Mouse (Mus musculus) hindbrain, embryonic 11.5 days (tissue): Measurements from ENCODE around the gene 4930579F01Rik. TPM values are rescaled to one million over a fixed set of nuclear protein-coding genes. Genes with fewer than 3 reads are reported as not detected.

Experiments used
- ATAC-seq: fragments of 200-750 bp; cut with Nextera tagmentation; 2 replicates; pipeline ENCODE4 v1.8.0; 2017; ENCODE audit warnings: mild to moderate bottlenecking, moderate TSS enrichment, moderate library complexity; ENCODE audit not compliant: low FRiP score
- DNase-seq: peaks from one replicate; pipeline ENCODE4 v3.0.0-alpha.2; 2015; ENCODE audit warnings: low spot score
- H3K27ac ChIP-seq: fragments of 300-500 bp; sonication (generic); 2 replicates; pipeline ENCODE4 v1.5.1; 2014; ENCODE audit warnings: mild to moderate bottlenecking, low read depth, low read length
- H3K27me3 ChIP-seq: fragments of 300-500 bp; sonication (generic); 2 replicates; pipeline ENCODE4 v1.6.1; 2014; ENCODE audit warnings: mild to moderate bottlenecking, low read length, moderate library complexity, mixed read lengths; ENCODE audit not compliant: control insufficient read depth, insufficient read depth
- H3K36me3 ChIP-seq: fragments of 300-500 bp; sonication (generic); 2 replicates; pipeline ENCODE4 v1.6.1; 2014; ENCODE audit warnings: mild to moderate bottlenecking, low read length, moderate library complexity, mixed read lengths; ENCODE audit not compliant: control insufficient read depth, insufficient read depth
- H3K4me1 ChIP-seq: fragments of 300-500 bp; sonication (generic); replicated peaks from 2 replicates; pipeline ENCODE4 v1.6.1; 2014; ENCODE audit warnings: low read length, mixed read lengths; ENCODE audit not compliant: control insufficient read depth, insufficient read depth
- H3K4me2 ChIP-seq: fragments of 300-500 bp; sonication (generic); replicated peaks from 2 replicates; pipeline ENCODE4 v1.6.1; 2014; ENCODE audit warnings: mild to moderate bottlenecking, low read depth, low read length
- H3K4me3 ChIP-seq: fragments of 300-500 bp; sonication (generic); 2 replicates; pipeline ENCODE4 v1.5.1; 2014; ENCODE audit warnings: low read depth, low read length
- H3K9ac ChIP-seq: fragments of 300-500 bp; sonication (generic); 2 replicates; pipeline ENCODE4 v1.6.1; 2014; ENCODE audit warnings: low read depth, low read length
- H3K9me3 ChIP-seq: fragments of 300-500 bp; sonication (generic); 2 replicates; pipeline ENCODE4 v1.6.1; 2016; ENCODE audit warnings: low read length; ENCODE audit not compliant: control insufficient read depth
- WGBS: fragments of 180-500 bp; shearing (Covaris S2); extraction: QIAGEN DNeasy Blood & Tissue Kit; methylation state at CpG from one replicate; pipeline ENCODE4 v1.1.7; 2014; 5-methylcytosine and 5-hydroxymethylcytosine counted together
- polyA plus RNA-seq: library from polyadenylated mRNA; unstranded; fragments of >200 nt; fragmentation: Nextera tagmentation; extraction: Ambion mirVana; gene quantifications from 2 replicates; pipeline ENCODE4 v1.2.1, GENCODE M21; 2014

Gene 4930579F01Rik
- polyA plus RNA-seq, 1 experiment from 2014 or later, result not detected

- DNase-seq (no peak), ATAC-seq (no peak)
- H3K27me3 ChIP-seq, result no peaks in the 10 kb centered on the region
- no peak overlapping the region for H3K4me2 ChIP-seq
- 79% methylated on average over 2 of the region's 2 CpGs for WGBS
- H3K36me3 ChIP-seq, result no peaks in the 10 kb centered on the region
- H3K4me1 ChIP-seq, result no peaks in the 10 kb centered on the region
- no peak overlapping the region for H3K9ac ChIP-seq
- no peak overlapping the region for H3K4me3 ChIP-seq
- no peak overlapping the region for H3K27ac ChIP-seq
- no peaks in the 10 kb centered on the region for H3K9me3 ChIP-seq
These were observed 37.9 kb upstream of the 4930579F01Rik start for GRCm38 (mm10) chr3:138231531-138231930.

GRCm38 (mm10) chr3:138230266-138230665, 36.6 kb upstream of the 4930579F01Rik start:
- no peak overlapping the region for H3K9ac ChIP-seq
- H3K4me1 ChIP-seq, result no peaks in the 10 kb centered on the region
- no peaks in the 10 kb centered on the region for H3K36me3 ChIP-seq
- no peak overlapping the region for H3K4me3 ChIP-seq
- H3K27me3 ChIP-seq, result no peaks in the 10 kb centered on the region
- DNase-seq (no peak), ATAC-seq (no peak)
- 73% methylated on average over 3 of the region's 3 CpGs for WGBS
- H3K9me3 ChIP-seq, result no peaks in the 10 kb centered on the region
- H3K27ac ChIP-seq, result no peak overlapping the region
- H3K4me2 ChIP-seq, result no peak overlapping the region

GRCm38 (mm10) chr3:138229448-138229847, 35.8 kb upstream of the 4930579F01Rik start:
- Histone ChIP-seq H3K4me1 (no peaks in the 10 kb centered on the region), H3K27ac (no peak overlapping the region), H3K27me3 (no peaks in the 10 kb centered on the region), H3K4me3 (no peak overlapping the region), H3K36me3 (no peaks in the 10 kb centered on the region), H3K4me2 (no peak overlapping the region), H3K9me3 (no peaks in the 10 kb centered on the region), H3K9ac (no peak overlapping the region)
- no peak for DNase-seq
- no peak for ATAC-seq
- WGBS, result 86% methylated on average over 1 of the region's 1 CpGs

GRCm38 (mm10) chr3:138227782-138228181, 34.2 kb upstream of the 4930579F01Rik start:
- Histone ChIP-seq H3K27me3 (no peaks in the 10 kb centered on the region), H3K9me3 (no peaks in the 10 kb centered on the region), H3K4me1 (no peaks in the 10 kb centered on the region), H3K36me3 (no peaks in the 10 kb centered on the region), H3K4me3 (no peak overlapping the region), H3K4me2 (no peak overlapping the region), H3K27ac (no peak overlapping the region), H3K9ac (no peak overlapping the region)
- no peak for DNase-seq
- ATAC-seq, result no peak
- 98% methylated on average over 8 of the region's 8 CpGs for WGBS

- WGBS, result 95% methylated on average over 2 of the region's 2 CpGs
- DNase-seq (no peak), ATAC-seq (no peak)
- Histone ChIP-seq H3K4me3 (no peak overlapping the region), H3K27me3 (no peaks in the 10 kb centered on the region), H3K36me3 (no peaks in the 10 kb centered on the region), H3K9ac (no peak overlapping the region), H3K4me2 (no peak overlapping the region), H3K27ac (no peak overlapping the region), H3K9me3 (no peaks in the 10 kb centered on the region), H3K4me1 (no peaks in the 10 kb centered on the region)
These were observed 33.5 kb upstream of the 4930579F01Rik start for GRCm38 (mm10) chr3:138227082-138227481.

- 96% methylated on average over 6 of the region's 6 CpGs for WGBS
- H3K4me2 ChIP-seq, result no peak overlapping the region
- H3K27ac ChIP-seq, result no peak overlapping the region
- H3K9ac ChIP-seq, result no peak overlapping the region
- H3K4me3 ChIP-seq, result no peak overlapping the region
- no peaks in the 10 kb centered on the region for H3K9me3 ChIP-seq
- ATAC-seq (no peak), DNase-seq (no peak)
- H3K4me1 ChIP-seq, result no peaks in the 10 kb centered on the region
- H3K27me3 ChIP-seq, result no peaks in the 10 kb centered on the region
- no peaks in the 10 kb centered on the region for H3K36me3 ChIP-seq
These were observed 32.9 kb upstream of the 4930579F01Rik start for GRCm38 (mm10) chr3:138226476-138226875.

- 26% methylated on average over 7 of the region's 7 CpGs for WGBS
- Histone ChIP-seq H3K4me3 (no peak overlapping the region), H3K9me3 (no peaks in the 10 kb centered on the region), H3K36me3 (no peaks in the 10 kb centered on the region), H3K9ac (no peak overlapping the region), H3K27ac (no peak overlapping the region), H3K4me1 (no peaks in the 10 kb centered on the region), H3K4me2 (no peak overlapping the region), H3K27me3 (no peaks in the 10 kb centered on the region)
- ATAC-seq, result 0 out of 2 replicates have a peak, but pooled peaks have one; percentile 20
- DNase-seq, result peak; percentile 15
These were observed 32.2 kb upstream of the 4930579F01Rik start for GRCm38 (mm10) chr3:138225853-138226252.

- H3K4me3 ChIP-seq, result no peak overlapping the region
- H3K9me3 ChIP-seq, result no peaks in the 10 kb centered on the region
- DNase-seq (no peak), ATAC-seq (no peak)
- 66% methylated on average over 7 of the region's 7 CpGs for WGBS
- H3K36me3 ChIP-seq, result no peaks in the 10 kb centered on the region
- H3K27me3 ChIP-seq, result no peaks in the 10 kb centered on the region
- H3K4me1 ChIP-seq, result no peaks in the 10 kb centered on the region
- no peak overlapping the region for H3K9ac ChIP-seq
- no peak overlapping the region for H3K27ac ChIP-seq
- H3K4me2 ChIP-seq, result no peak overlapping the region
These were observed 31.7 kb upstream of the 4930579F01Rik start for GRCm38 (mm10) chr3:138225331-138225730.

- DNase-seq (no peak), ATAC-seq (no peak)
- Histone ChIP-seq H3K9me3 (no peaks in the 10 kb centered on the region), H3K27ac (no peak overlapping the region), H3K36me3 (no peaks in the 10 kb centered on the region), H3K4me2 (no peak overlapping the region), H3K4me3 (no peak overlapping the region), H3K27me3 (no peaks in the 10 kb centered on the region), H3K9ac (no peak overlapping the region), H3K4me1 (no peaks in the 10 kb centered on the region)
- 86% methylated on average over 13 of the region's 13 CpGs for WGBS
These were observed 30.8 kb upstream of the 4930579F01Rik start for GRCm38 (mm10) chr3:138224363-138224954.
